Mouse (Mus musculus) right cerebral cortex, postnatal 14 days (tissue): ENCODE results near the gene Ssh1.

Experiments used
- DNase-seq: peaks from one replicate; pipeline ENCODE4 v3.0.0; 2022

The Ssh1 gene

DNA sequence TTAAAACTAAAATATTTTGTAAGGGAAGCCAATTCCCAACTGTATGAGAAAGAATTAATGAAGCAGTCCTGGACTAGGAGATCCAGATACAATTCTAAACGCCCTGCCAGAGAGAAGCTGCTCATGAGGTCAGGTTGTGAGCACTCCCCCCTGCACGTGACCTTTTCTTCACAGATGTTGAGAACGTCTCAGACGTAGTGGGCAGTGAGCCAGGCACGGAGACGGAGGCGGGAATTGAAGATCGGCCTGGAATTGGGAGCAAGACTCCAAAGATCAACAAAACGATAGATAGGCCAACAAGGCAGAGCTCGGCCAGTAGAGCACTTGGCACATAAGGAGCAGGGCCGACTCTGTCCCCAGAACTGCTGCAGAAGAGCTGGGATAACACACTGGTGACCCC lies 106.6 kb downstream of the Ssh1 start:
- DNase-seq: no peak
